Mouse (Mus musculus) heart, adult 8-10 months (tissue): ENCODE results near the gene Cd3d. TPM values are rescaled to one million over a fixed set of nuclear protein-coding genes. Genes with fewer than 3 reads are reported as not detected.

Source experiments
- total RNA-seq, 4 experiments: library from RNA; stranded (reverse); gene quantifications; 2 replicates each; pipeline ENCODE4 v1.2.4; 2022

The Cd3d gene
- total RNA-seq, 4 experiments from 2014 or later = not detected

Other genes with a start within 250 kb of the Cd3d start
- gene Phldb1, start 246.6 kb upstream of the Cd3d start, total RNA-seq = 100 to 1,000 TPM; 108 to 146 (median 128) TPM
- 10 to 100 TPM; 79.7 to 89.3 (median 80.9) TPM for gene Arcn1, start 213.9 kb upstream of the Cd3d start, total RNA-seq
- 10 to 100 TPM; 19.1 to 35.6 (median 22.8) TPM for gene Ift46, start 213.9 kb upstream of the Cd3d start, total RNA-seq
- gene Tmem25, start 182.5 kb upstream of the Cd3d start, total RNA-seq = 10 to 100 TPM in 2 of 4 experiments, 1 to 10 TPM in 2; 8.6 to 21.9 (median 10.5) TPM
- 1 to 10 TPM in 2 of 4 experiments, under 1 TPM in 2; 0.63 to 1.5 (median 0.97) TPM for gene Ttc36, start 178.7 kb upstream of the Cd3d start, total RNA-seq
- gene Kmt2a, start 100.5 kb upstream of the Cd3d start, total RNA-seq = 10 to 100 TPM; 22.2 to 33.6 (median 29.8) TPM
- 1,000 to 10,000 TPM; 1,427 to 1,918 (median 1,690) TPM for gene Atp5l, start 61.0 kb upstream of the Cd3d start, total RNA-seq
- gene Ube4a, start 16.2 kb upstream of the Cd3d start, total RNA-seq = 10 to 100 TPM; 33.8 to 42.1 (median 35.3) TPM
- 1 to 10 TPM in 2 of 4 experiments, under 1 TPM in 2; 0.34 to 1.2 (median 0.75) TPM for gene Cd3g, start 1.4 kb upstream of the Cd3d start, total RNA-seq
- gene Cd3e, start 27.8 kb downstream of the Cd3d start, total RNA-seq = 1 to 10 TPM in 2 of 4 experiments, not detected in 2; 1.3 to 1.5 TPM
- gene Mpzl2, start 58.0 kb downstream of the Cd3d start, total RNA-seq = 1 to 10 TPM in 1 of 4 experiments, under 1 TPM in 3; 0.50 to 1.5 (median 0.88) TPM
- gene Mpzl3, start 73.4 kb downstream of the Cd3d start, total RNA-seq = 1 to 10 TPM; 1.9 to 3.7 (median 3.1) TPM
- not detected for gene Jaml, start 97.4 kb downstream of the Cd3d start, total RNA-seq
- gene Scn2b, start 136.0 kb downstream of the Cd3d start, total RNA-seq = 1 to 10 TPM in 2 of 4 experiments, under 1 TPM in 2; 0.81 to 1.4 (median 1.1) TPM
- gene Scn4b, start 156.6 kb downstream of the Cd3d start, total RNA-seq = 10 to 100 TPM; 30.2 to 58.6 (median 38.0) TPM
- not detected for gene BC049352, start 200.2 kb downstream of the Cd3d start, total RNA-seq
- gene Tmprss4, start 222.3 kb downstream of the Cd3d start, total RNA-seq = not detected